Mouse (Mus musculus) forebrain, embryonic 11.5 days (tissue): ENCODE measurements at regions not wholly inside any gene's neighbourhood (a gene's known extent, or its start where the extent isn't known, plus 50 kb on each side); places are given as distances from the start of the nearest gene placed in this dataset.

ENCODE experiments used
- ATAC-seq: fragments of 200-750 bp; cut with Nextera tagmentation; replicated peaks from 2 replicates; pipeline ENCODE4 v1.8.0; 2017; ENCODE audit warnings: moderate TSS enrichment; ENCODE audit not compliant: low FRiP score
- DNase-seq: peaks from one replicate; pipeline ENCODE4 v3.0.0-alpha.2; 2017; ENCODE audit warnings: low spot score
- H3K27ac ChIP-seq: fragments of 300-500 bp; sonication (generic); 2 replicates; pipeline ENCODE4 v1.5.1; 2014; ENCODE audit warnings: low read depth, low read length
- H3K27me3 ChIP-seq: fragments of 300-500 bp; sonication (generic); 2 replicates; pipeline ENCODE4 v1.6.1; 2014; ENCODE audit warnings: mild to moderate bottlenecking, low read length, mixed read lengths; ENCODE audit not compliant: control insufficient read depth, insufficient read depth
- H3K36me3 ChIP-seq: fragments of 300-500 bp; sonication (generic); 2 replicates; pipeline ENCODE4 v1.6.1; 2014; ENCODE audit warnings: mild to moderate bottlenecking, low read length, moderate library complexity, mixed read lengths; ENCODE audit not compliant: control insufficient read depth, insufficient read depth
- H3K4me1 ChIP-seq: fragments of 300-500 bp; sonication (generic); replicated peaks from 2 replicates; pipeline ENCODE4 v1.6.1; 2014; ENCODE audit warnings: low read length, mixed read lengths; ENCODE audit not compliant: control insufficient read depth, insufficient read depth
- H3K4me2 ChIP-seq: fragments of 300-500 bp; sonication (generic); 2 replicates; pipeline ENCODE4 v1.6.1; 2014; ENCODE audit warnings: low read depth, mild to moderate bottlenecking, low read length, moderate library complexity, mixed read lengths; ENCODE audit not compliant: severe bottlenecking
- H3K4me3 ChIP-seq: fragments of 300-500 bp; sonication (generic); 2 replicates; pipeline ENCODE4 v1.5.1; 2014; ENCODE audit warnings: low read depth, low read length
- H3K9ac ChIP-seq: fragments of 300-500 bp; sonication (generic); 2 replicates; pipeline ENCODE4 v1.6.1; 2014; ENCODE audit warnings: low read length
- H3K9me3 ChIP-seq: fragments of 300-500 bp; sonication (generic); 2 replicates; pipeline ENCODE4 v1.6.1; 2016; ENCODE audit warnings: low read length, mixed read lengths; ENCODE audit not compliant: control insufficient read depth
- WGBS: fragments of 180-500 bp; shearing (Covaris S2); extraction: QIAGEN DNeasy Blood & Tissue Kit; methylation state at CpG from one replicate; pipeline ENCODE4 v1.1.7; 2014; 5-methylcytosine and 5-hydroxymethylcytosine counted together

DNA sequence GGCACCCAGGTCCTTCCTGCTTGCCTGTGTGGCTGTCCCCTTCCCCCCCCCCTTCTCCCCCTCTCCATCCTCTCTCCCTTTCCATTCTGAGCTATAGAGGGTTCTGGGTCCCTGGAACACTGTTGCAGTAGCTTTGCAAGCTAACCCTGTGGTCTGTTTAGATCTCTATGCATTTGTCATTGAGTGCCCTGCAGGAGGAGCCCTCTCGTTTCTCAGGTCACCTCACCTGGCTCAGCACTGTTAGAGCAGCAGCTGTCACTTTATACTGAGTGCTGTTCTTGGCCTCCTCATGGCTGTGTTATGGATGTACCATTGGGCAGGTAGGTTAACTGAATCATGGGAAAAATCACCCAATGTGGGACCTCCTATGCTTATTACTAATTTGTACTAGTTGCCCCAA is 543.0 kb downstream of the Med13l start:
- WGBS, result 48% methylated on average over 1 of the region's 1 CpGs
- DNase-seq (no peak), ATAC-seq (no peak)
- H3K9ac ChIP-seq, result no peak overlapping the region
- no peaks in the 10 kb centered on the region for H3K4me1 ChIP-seq
- no peak overlapping the region for H3K4me2 ChIP-seq
- no peak overlapping the region for H3K4me3 ChIP-seq
- H3K27me3 ChIP-seq, result no peaks in the 10 kb centered on the region
- H3K36me3 ChIP-seq, result no peaks in the 10 kb centered on the region
- no peaks in the 10 kb centered on the region for H3K9me3 ChIP-seq
- H3K27ac ChIP-seq, result no peak overlapping the region

DNA sequence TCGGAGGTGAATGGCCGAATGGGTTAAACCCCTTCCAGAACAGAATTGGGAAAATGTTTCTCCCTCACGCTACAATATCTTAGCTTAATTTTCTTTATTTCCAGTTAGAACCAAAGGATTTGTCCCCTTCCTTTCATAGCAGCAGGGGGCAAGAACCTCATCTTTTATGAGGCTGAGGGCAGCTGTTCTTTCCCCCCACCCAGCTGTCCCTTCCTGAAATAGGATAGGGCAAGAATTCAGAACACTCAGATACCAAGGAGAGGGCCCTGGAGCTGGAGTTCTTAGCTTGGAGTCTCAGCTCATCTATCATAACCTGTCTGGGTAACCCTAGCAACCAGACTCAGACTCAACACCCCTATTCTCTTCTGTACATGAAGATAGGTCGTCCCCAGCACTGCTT is 547.4 kb downstream of the Med13l start:
- Histone ChIP-seq H3K27me3 (no peaks in the 10 kb centered on the region), H3K27ac (no peak overlapping the region), H3K4me3 (no peak overlapping the region), H3K9me3 (no peaks in the 10 kb centered on the region), H3K4me2 (no peak overlapping the region), H3K36me3 (no peaks in the 10 kb centered on the region), H3K4me1 (no peaks in the 10 kb centered on the region), H3K9ac (no peak overlapping the region)
- no peak for ATAC-seq
- 82% methylated on average over 4 of the region's 4 CpGs for WGBS
- no peak for DNase-seq

DNA sequence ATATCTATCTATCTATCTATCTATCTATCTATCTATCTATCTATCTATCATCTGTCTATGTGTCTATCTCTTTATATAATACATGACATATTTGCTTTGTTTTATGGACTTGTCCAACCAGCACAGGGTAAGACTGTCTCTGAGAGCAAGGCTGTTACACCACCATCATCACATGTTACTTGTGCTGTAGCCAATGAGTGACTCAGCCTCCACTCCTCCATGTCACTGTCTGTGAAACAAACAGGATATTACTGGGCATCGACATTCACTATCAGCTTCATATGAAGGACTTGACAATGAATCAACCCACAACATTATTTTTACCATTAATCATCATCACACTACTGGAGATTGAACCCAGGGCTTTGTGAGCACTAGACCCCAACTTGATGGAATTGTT is 549.0 kb downstream of the Med13l start:
- H3K4me1 ChIP-seq, result no peaks in the 10 kb centered on the region
- H3K4me3 ChIP-seq, result no peak overlapping the region
- H3K27me3 ChIP-seq, result no peaks in the 10 kb centered on the region
- H3K9me3 ChIP-seq, result no peaks in the 10 kb centered on the region
- no peak for ATAC-seq
- 89% methylated on average over 1 of the region's 1 CpGs for WGBS
- no peaks in the 10 kb centered on the region for H3K36me3 ChIP-seq
- H3K4me2 ChIP-seq, result no peak overlapping the region
- H3K27ac ChIP-seq, result no peak overlapping the region
- no peak overlapping the region for H3K9ac ChIP-seq
- no peak for DNase-seq

DNA sequence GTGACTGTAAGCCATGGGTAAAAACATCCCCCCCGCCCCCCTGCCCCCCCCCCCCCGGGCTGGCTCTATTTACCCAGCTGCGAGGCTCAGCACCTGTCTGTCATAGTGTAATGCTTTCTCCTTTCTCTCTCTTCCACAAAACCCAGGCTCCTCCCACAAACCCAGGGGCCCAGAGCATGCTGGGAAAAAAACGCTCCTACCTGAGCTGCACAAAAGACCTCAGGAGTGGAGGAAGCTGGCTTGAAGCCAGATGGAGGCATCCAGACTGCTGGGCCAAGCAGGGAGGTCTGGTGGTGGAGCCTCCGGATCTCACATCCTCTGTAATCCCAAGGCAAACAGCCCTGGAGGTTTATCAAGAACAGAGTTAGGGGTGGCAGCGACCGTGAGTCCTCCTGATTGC is 553.6 kb downstream of the Med13l start:
- H3K4me2 ChIP-seq, result no peak overlapping the region
- WGBS, result 65% methylated on average over 7 of the region's 7 CpGs
- H3K27me3 ChIP-seq, result no peaks in the 10 kb centered on the region
- H3K4me1 ChIP-seq, result no peaks in the 10 kb centered on the region
- H3K27ac ChIP-seq, result no peak overlapping the region
- no peak overlapping the region for H3K4me3 ChIP-seq
- no peak overlapping the region for H3K9ac ChIP-seq
- no peaks in the 10 kb centered on the region for H3K36me3 ChIP-seq
- DNase-seq (no peak), ATAC-seq (no peak)
- no peaks in the 10 kb centered on the region for H3K9me3 ChIP-seq

DNA sequence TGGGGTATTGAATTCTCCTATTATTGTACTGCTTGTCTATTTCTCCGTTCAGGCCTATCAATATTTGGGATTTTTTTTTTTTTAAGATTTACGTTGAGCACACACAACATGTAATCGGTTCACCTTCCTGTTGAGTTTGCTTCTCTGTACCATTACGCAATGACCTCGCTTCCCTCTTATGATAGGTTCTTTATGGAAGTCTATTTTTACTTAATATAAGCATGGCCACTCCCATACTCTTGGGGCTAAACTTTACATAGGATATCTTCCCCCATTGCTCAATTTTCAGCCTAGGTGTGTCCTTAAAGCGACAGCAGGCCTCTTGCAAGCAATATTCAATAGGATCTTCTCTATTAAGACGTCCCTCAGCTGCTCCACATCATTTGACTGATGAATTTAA is 544.7 kb upstream of the Tbx3 start:
- no peak overlapping the region for H3K4me3 ChIP-seq
- no peaks in the 10 kb centered on the region for H3K27me3 ChIP-seq
- H3K9me3 ChIP-seq, result no peaks in the 10 kb centered on the region
- H3K27ac ChIP-seq, result no peak overlapping the region
- 88% methylated on average over 7 of the region's 7 CpGs for WGBS
- H3K4me1 ChIP-seq, result no peaks in the 10 kb centered on the region
- no peak for ATAC-seq
- no peak overlapping the region for H3K9ac ChIP-seq
- H3K36me3 ChIP-seq, result no peaks in the 10 kb centered on the region
- H3K4me2 ChIP-seq, result no peak overlapping the region
- DNase-seq, result no peak

DNA sequence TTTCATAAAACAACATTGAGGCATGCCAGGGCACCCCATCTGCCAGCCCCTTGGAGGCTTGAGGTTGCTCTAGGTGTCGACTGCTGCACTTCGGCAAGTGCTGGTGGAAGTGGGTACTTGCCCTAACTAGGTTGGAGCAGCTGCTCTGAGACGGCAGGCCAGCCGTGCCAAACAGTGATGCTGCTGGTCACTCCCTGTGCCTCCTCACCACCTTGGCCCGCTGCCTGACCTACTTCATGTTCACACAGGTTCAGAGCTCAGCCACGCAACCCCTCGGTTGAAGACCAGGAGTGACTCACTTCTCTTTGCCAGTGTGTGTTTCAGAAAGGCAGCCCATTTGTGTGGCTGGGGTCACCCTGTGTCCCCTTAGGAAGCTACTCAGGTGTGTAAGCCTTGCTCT is 540.3 kb upstream of the Tbx3 start:
- no peak overlapping the region for H3K9ac ChIP-seq
- H3K9me3 ChIP-seq, result no peaks in the 10 kb centered on the region
- no peaks in the 10 kb centered on the region for H3K4me1 ChIP-seq
- DNase-seq, result no peak
- no peak for ATAC-seq
- H3K27me3 ChIP-seq, result no peaks in the 10 kb centered on the region
- WGBS, result 96% methylated on average over 7 of the region's 7 CpGs
- H3K27ac ChIP-seq, result no peak overlapping the region
- no peak overlapping the region for H3K4me3 ChIP-seq
- no peaks in the 10 kb centered on the region for H3K36me3 ChIP-seq
- H3K4me2 ChIP-seq, result no peak overlapping the region

DNA sequence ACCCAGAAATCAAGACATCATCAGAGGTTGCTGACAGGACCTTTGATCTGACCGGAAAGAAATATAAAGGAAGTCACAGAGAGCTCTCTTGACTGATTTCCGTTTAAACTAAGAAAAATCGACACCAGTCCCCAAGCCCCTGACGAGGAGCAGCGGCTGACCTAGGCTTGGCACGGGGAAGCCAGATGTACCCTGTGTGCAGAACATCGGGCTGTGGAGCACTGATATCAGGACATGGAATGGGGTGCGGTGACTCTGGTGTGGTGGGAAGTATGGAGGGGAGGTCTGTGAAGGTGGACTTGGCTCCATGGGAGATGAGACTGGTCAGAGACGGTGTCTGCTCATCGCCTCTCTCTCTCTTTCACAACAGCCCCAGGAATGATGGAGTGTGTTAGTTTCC is 539.0 kb upstream of the Tbx3 start:
- ATAC-seq (no peak), DNase-seq (no peak)
- Histone ChIP-seq H3K4me1 (no peaks in the 10 kb centered on the region), H3K9me3 (no peaks in the 10 kb centered on the region), H3K4me3 (no peak overlapping the region), H3K36me3 (no peaks in the 10 kb centered on the region), H3K4me2 (no peak overlapping the region), H3K27me3 (no peaks in the 10 kb centered on the region), H3K9ac (no peak overlapping the region), H3K27ac (no peak overlapping the region)
- WGBS, result 75% methylated on average over 10 of the region's 10 CpGs

DNA sequence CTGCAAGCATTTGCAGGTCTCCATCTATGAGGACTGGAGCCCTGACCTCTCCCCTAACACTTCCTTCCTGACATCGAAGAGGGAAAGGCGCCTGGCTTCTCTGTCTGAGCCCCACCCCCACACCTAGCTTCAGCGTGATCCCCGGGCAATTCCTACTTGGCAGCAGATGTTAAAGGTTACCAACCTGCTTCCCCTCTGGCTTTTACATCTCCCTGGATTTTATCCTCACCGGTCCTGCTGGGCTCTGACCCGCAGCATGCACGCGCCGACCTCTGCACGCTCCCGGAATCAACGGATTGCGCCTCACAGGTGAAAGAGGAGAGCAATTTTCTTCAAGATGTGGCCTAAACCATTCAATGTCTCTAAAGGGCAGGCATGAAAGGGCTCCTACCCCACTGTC is 537.1 kb upstream of the Tbx3 start:
- no peaks in the 10 kb centered on the region for H3K27me3 ChIP-seq
- no peaks in the 10 kb centered on the region for H3K4me1 ChIP-seq
- H3K4me3 ChIP-seq, result no peak overlapping the region
- WGBS, result 45% methylated on average over 13 of the region's 13 CpGs
- no peaks in the 10 kb centered on the region for H3K36me3 ChIP-seq
- no peak overlapping the region for H3K4me2 ChIP-seq
- no peak for ATAC-seq
- H3K9me3 ChIP-seq, result no peaks in the 10 kb centered on the region
- no peak for DNase-seq
- no peak overlapping the region for H3K27ac ChIP-seq
- H3K9ac ChIP-seq, result no peak overlapping the region

DNA sequence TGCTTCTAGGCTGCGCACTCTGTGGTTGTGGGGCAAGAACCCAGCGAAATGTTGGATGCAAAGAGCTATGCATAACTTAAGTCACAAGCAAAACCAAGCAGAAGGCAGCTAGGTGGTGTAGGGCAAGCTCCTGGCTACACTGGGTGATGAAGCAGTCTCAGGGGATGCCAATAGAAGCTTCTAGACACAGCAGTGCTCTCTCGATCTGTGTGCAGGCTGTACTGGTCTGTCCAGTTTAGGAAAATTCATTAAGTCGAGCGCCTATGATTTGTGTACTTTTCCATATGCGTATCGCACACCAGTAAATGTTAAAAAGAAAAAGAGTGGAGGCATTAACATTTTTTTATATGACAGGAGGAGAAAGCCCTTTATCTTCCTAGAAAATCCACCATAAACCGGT is 533.6 kb upstream of the Tbx3 start:
- no peaks in the 10 kb centered on the region for H3K27me3 ChIP-seq
- H3K9me3 ChIP-seq, result no peaks in the 10 kb centered on the region

More for the DNA sequence above, 533.6 kb upstream of the Tbx3 start:
- 89% methylated on average over 8 of the region's 8 CpGs for WGBS
- Histone ChIP-seq H3K27ac (no peak overlapping the region), H3K4me2 (no peak overlapping the region), H3K36me3 (no peaks in the 10 kb centered on the region), H3K9ac (no peak overlapping the region), H3K4me1 (no peaks in the 10 kb centered on the region; the same call in 1 of the 2 replicates), H3K4me3 (no peak overlapping the region)
- ATAC-seq (no peak), DNase-seq (no peak)
